Mouse (Mus musculus) E14TG2a.4 (cell line): ENCODE data around the gene Ube2c.

Experiments used
- CTCF ChIP-seq: conservative IDR thresholded peaks from 2 replicates; pipeline ENCODE4 v1.5.1; 2014; ENCODE audit warnings: low read length
- NANOG ChIP-seq: IDR thresholded peaks from 2 replicates; pipeline ENCODE4 v1.6.1; 2014; ENCODE audit warnings: borderline replicate concordance, low read length, mixed read lengths
- POU5F1 ChIP-seq: IDR thresholded peaks from 2 replicates; pipeline ENCODE4 v1.6.1; 2014; ENCODE audit warnings: low read length, borderline replicate concordance

GRCm38 (mm10) chr2:164787779-164788178, 18.1 kb downstream of the Ube2c start:
- TF ChIP-seq CTCF = no peak
- TF ChIP-seq NANOG = no peak
- TF ChIP-seq POU5F1 = no peak
